ENCODE assay signal across 17 mouse cellular contexts in the genomic region with DNA sequence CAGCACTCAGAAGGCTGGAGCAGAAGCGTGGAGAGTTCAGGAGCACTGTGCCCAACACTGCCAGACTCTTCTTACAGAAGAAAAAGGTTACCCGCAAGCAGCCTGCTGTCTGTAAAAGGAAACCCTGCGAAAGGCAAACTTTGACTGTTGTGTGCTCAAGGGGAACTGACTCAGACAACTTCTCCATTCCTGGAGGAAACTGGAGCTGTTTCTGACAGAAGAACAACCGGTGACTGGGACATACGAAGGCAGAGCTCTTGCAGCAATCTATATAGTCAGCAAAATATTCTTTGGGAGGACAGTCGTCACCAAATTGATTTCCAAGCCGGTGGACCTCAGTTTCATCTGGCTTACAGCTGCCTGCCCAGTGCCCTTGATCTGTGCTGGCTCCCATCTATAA. TPM values are rescaled to one million over a fixed set of nuclear protein-coding genes. Genes with fewer than 3 reads are reported as not detected.
DNase-seq lines count a peak whose midpoint lies in the region; ATAC-seq and TF ChIP-seq lines count a peak whose summit lies in the region.
"Had no signal": no experiment of that assay in that cellular context is flagged by ENCODE, and none has a peak within 500 bp of the region (broad histone marks: within the 10 kb centered on the region; RNA-seq: fewer than 3 reads in every experiment).

No protein-coding gene starts in this region.

- H3K4me1 ChIP-seq in liver, embryonic 16.5 days (ENCODE audit: control insufficient read depth, low read depth, low read length): no peaks in the 10 kb centered on the region
- H3K4me1 ChIP-seq in intestine, postnatal 0 days (replicated peaks; ENCODE audit: control insufficient read depth, insufficient read depth, low read length): no peaks in the 10 kb centered on the region
- H3K4me1 ChIP-seq: embryonic facial prominence, embryonic 15.5 days had no signal

- H3K9me3 ChIP-seq in liver, embryonic 16.5 days (replicated peaks; ENCODE audit: control insufficient read depth, low read length): no peaks in the 10 kb centered on the region
- no peaks in the 10 kb centered on the region for H3K9me3 ChIP-seq in intestine, postnatal 0 days (ENCODE audit: control insufficient read depth)
- H3K9me3 ChIP-seq: embryonic facial prominence, embryonic 15.5 days had no signal

- no peak overlapping the region for H3K27ac ChIP-seq in liver, embryonic 16.5 days (ENCODE audit: low read length)
- H3K27ac ChIP-seq in intestine, postnatal 0 days (ENCODE audit: low read depth, low read length): no peak overlapping the region
- H3K27ac ChIP-seq: embryonic facial prominence, embryonic 15.5 days had no signal

- peak; percentile 13; the same call in 1 of the 2 replicates for ATAC-seq in liver, embryonic 16.5 days (ENCODE audit: low read depth)
- ATAC-seq in intestine, postnatal 0 days: no peak
- ATAC-seq in erythroid progenitor cell, adult 5-6 weeks (replicated peaks; ENCODE audit: low FRiP score, poor library complexity, severe bottlenecking): no peak
- ATAC-seq: midbrain, embryonic 16.5 days had no signal

- no peak overlapping the region for H3K9ac ChIP-seq in liver, embryonic 16.5 days (ENCODE audit: low read depth, low read length)
- no peak overlapping the region for H3K9ac ChIP-seq in intestine, postnatal 0 days (ENCODE audit: low read depth, low read length)
- H3K9ac ChIP-seq: embryonic facial prominence, embryonic 15.5 days had no signal

- no peak overlapping the region for H3K4me2 ChIP-seq in liver, embryonic 16.5 days (ENCODE audit: low read depth, low read length)
- no peak overlapping the region for H3K4me2 ChIP-seq in intestine, postnatal 0 days (replicated peaks; ENCODE audit: low read depth)
- H3K4me2 ChIP-seq: embryonic facial prominence, embryonic 15.5 days had no signal

- DNase-seq in layer of hippocampus, adult 11-12 months (ENCODE audit: low spot score): peak; percentile 27
- no peak for DNase-seq in layer of hippocampus, postnatal 36 days
- peak; percentile 3 to 10 for DNase-seq in right cerebral cortex, adult 2 months (ENCODE audit: low spot score in 2 of 2)
- DNase-seq in right cerebral cortex, adult 18-20 months: no peak
- peak; percentile 31 for DNase-seq in splenic B cell, adult 2 months (ENCODE audit: low read depth, low spot score)
- DNase-seq: cerebellum, postnatal 25 days; gastrocnemius, postnatal 36 days; kidney, postnatal 14 days had no signal

- no peak for TF ChIP-seq CTCF in intestine, postnatal 0 days (IDR thresholded peaks at IDR 0.05; ENCODE audit: low read depth)

- H3K27me3 ChIP-seq in liver, embryonic 16.5 days (ENCODE audit: control insufficient read depth, insufficient read depth, low read depth, low read length): no peaks in the 10 kb centered on the region
- no peaks in the 10 kb centered on the region for H3K27me3 ChIP-seq in splenic B cell, adult 2 months (ENCODE audit: control insufficient read depth, insufficient read depth, low read length, poor library complexity, severe bottlenecking)
- no peaks in the 10 kb centered on the region for H3K27me3 ChIP-seq in intestine, postnatal 0 days (replicated peaks; ENCODE audit: control insufficient read depth, insufficient read depth, low read length)
- H3K27me3 ChIP-seq: embryonic facial prominence, embryonic 15.5 days had no signal

- no peak overlapping the region for H3K4me3 ChIP-seq in liver, embryonic 16.5 days (ENCODE audit: low read depth, low read length)
- H3K4me3 ChIP-seq in intestine, postnatal 0 days (ENCODE audit: low read depth, low read length): no peak overlapping the region
- H3K4me3 ChIP-seq: embryonic facial prominence, embryonic 15.5 days had no signal

- 18% methylated on average over 7 of the region's 7 CpGs for WGBS in liver, embryonic 16.5 days (ENCODE audit: insufficient replicate concordance)
- WGBS in intestine, postnatal 0 days: 76% methylated on average over 7 of the region's 7 CpGs

- H3K36me3 ChIP-seq in liver, embryonic 16.5 days (ENCODE audit: control insufficient read depth, insufficient read depth): no peaks in the 10 kb centered on the region
- H3K36me3 ChIP-seq in splenic B cell, adult 2 months (ENCODE audit: control insufficient read depth, insufficient read depth, low read length, poor library complexity, severe bottlenecking): no peaks in the 10 kb centered on the region
- H3K36me3 ChIP-seq in intestine, postnatal 0 days (ENCODE audit: control insufficient read depth, insufficient read depth): no peaks in the 10 kb centered on the region
- H3K36me3 ChIP-seq: embryonic facial prominence, embryonic 15.5 days had no signal

RNA-seq across cellular contexts. Expression of a gene that starts 25.8 kb away (rescaled TPM):
- total RNA-seq in layer of hippocampus, postnatal 36 days (2021): 1 to 10 TPM; 1.7 to 2.0 TPM
- 0.38 and 0.39 TPM in 2 replicates for polyA plus RNA-seq in liver, embryonic 16.5 days (2015; fragmentation: Nextera tagmentation; extraction: Ambion mirVana)
- polyA plus RNA-seq in intestine, postnatal 0 days (2015; fragmentation: Nextera tagmentation; extraction: Ambion mirVana): 0.21 and 0.22 TPM in 2 replicates
- 2.1 TPM in 1 of 2 replicates, not detected in the other for total RNA-seq in erythroid progenitor cell, adult 5-6 weeks (2015; ENCODE audit: low replicate concordance)
- total RNA-seq in erythroid progenitor cell, adult 5-6 weeks (2017; ENCODE audit: low replicate concordance): 1.5 and 2.5 TPM in 2 replicates
- total RNA-seq: gastrocnemius, postnatal 36 days had no signal

RNA-seq across cellular contexts. Expression of a gene that starts 43.5 kb away (rescaled TPM):
- not detected for total RNA-seq in layer of hippocampus, postnatal 36 days (2021)
- polyA plus RNA-seq in liver, embryonic 16.5 days (2015; fragmentation: Nextera tagmentation; extraction: Ambion mirVana): not detected in 2 replicates
- not detected in 2 replicates for polyA plus RNA-seq in intestine, postnatal 0 days (2015; fragmentation: Nextera tagmentation; extraction: Ambion mirVana)
- total RNA-seq in erythroid progenitor cell, adult 5-6 weeks (2015; ENCODE audit: low replicate concordance): not detected in 2 replicates
- not detected in 2 replicates for total RNA-seq in erythroid progenitor cell, adult 5-6 weeks (2017; ENCODE audit: low replicate concordance)
- total RNA-seq: gastrocnemius, postnatal 36 days; heart, postnatal 10 days; left cerebral cortex, postnatal 25 days had no signal
- polyA plus RNA-seq: embryonic facial prominence, embryonic 15.5 days; lung, embryonic 16.5 days; midbrain, embryonic 16.5 days; neural tube, embryonic 14.5 days had no signal

RNA-seq across cellular contexts. Expression of a gene that starts 43.8 kb away (rescaled TPM):
- 10 to 100 TPM; 31.4 to 35.3 TPM for total RNA-seq in layer of hippocampus, postnatal 36 days (2021)
- polyA plus RNA-seq in liver, embryonic 16.5 days (2015; fragmentation: Nextera tagmentation; extraction: Ambion mirVana): 44.8 and 49.7 TPM in 2 replicates
- polyA plus RNA-seq in intestine, postnatal 0 days (2015; fragmentation: Nextera tagmentation; extraction: Ambion mirVana): 40.6 and 43.0 TPM in 2 replicates
- 125 and 166 TPM in 2 replicates for total RNA-seq in erythroid progenitor cell, adult 5-6 weeks (2015; ENCODE audit: low replicate concordance)
- 59.0 and 65.5 TPM in 2 replicates for total RNA-seq in erythroid progenitor cell, adult 5-6 weeks (2017; ENCODE audit: low replicate concordance)

Comparison
In these comparisons a context has a peak if more than half of its experiments do, and no peak if none do; other contexts are left out.
1. DNase-seq: peak in layer of hippocampus, adult 11-12 months (single experiment), right cerebral cortex, adult 2 months (2 of 2) and splenic B cell, adult 2 months (single experiment); none in layer of hippocampus, postnatal 36 days (0 of 2) and right cerebral cortex, adult 18-20 months (single experiment).